Mouse (Mus musculus): ENCODE measurements around the gene Olfr1305.

DNA sequence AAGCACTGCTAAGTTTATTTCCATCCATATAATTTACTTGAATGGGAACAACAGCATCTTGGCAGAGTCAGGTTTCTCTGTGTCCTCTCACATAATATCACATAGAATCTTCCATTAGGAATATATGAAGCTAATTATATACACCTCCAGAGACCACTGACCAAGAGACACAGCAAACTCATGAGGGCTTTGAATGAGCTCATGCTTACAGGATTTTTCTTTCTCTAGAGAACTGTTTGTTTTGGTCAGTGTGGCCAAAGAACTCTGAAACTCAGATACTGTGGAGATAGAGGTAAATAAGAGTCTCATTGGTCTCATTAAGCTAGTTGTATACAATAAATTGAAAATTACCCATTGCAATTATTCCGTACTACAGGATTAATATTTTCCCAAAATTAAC lies 39.2 kb upstream of the Olfr1305 start, which contains the start of gene Olfr1306:
- TF ChIP-seq POLR2AphosphoS2 (IDR thresholded peaks at IDR 0.05; ENCODE audit: insufficient read length, low read depth): no peak
- TF ChIP-seq POLR2A (IDR thresholded peaks at IDR 0.05; ENCODE audit: insufficient read length, low read depth): no peak
- TF ChIP-seq MAX (IDR thresholded peaks at IDR 0.05; ENCODE audit: low read depth): no peak
- no peak for TF ChIP-seq TCF12 (IDR thresholded peaks at IDR 0.05; ENCODE audit: insufficient read depth, poor library complexity, severe bottlenecking)
- TF ChIP-seq SRF (IDR thresholded peaks at IDR 0.05; ENCODE audit: control insufficient read depth, insufficient read length, low read depth): no peak
- TF ChIP-seq E2F4 (IDR thresholded peaks at IDR 0.05; ENCODE audit: insufficient read depth): no peak
- TF ChIP-seq USF1 (IDR thresholded peaks at IDR 0.05; ENCODE audit: low read depth): no peak
- TF ChIP-seq CEBPB (IDR thresholded peaks at IDR 0.05; ENCODE audit: insufficient read depth, poor library complexity, severe bottlenecking): no peak

Measured in myocyte (in vitro differentiated cells).